Mouse (Mus musculus) heart, adult 2 months (tissue): Measurements from ENCODE around the gene Trex2.

Experiments
- CTCF ChIP-seq: fragments of 200-600 bp; IDR thresholded peaks from 2 replicates; pipeline ENCODE4 v1.8.1; 2022; ENCODE audit warnings: antibody characterized with exemption, mild to moderate bottlenecking, moderate library complexity
- EP300 ChIP-seq: fragments of 200-500 bp; IDR thresholded peaks from 2 replicates; pipeline ENCODE4 v1.6.1; 2011; ENCODE audit warnings: low read depth, low read length, control low read depth; ENCODE audit not compliant: insufficient read depth
- POLR2A ChIP-seq: fragments of 200-500 bp; IDR thresholded peaks from 2 replicates; pipeline ENCODE4 v1.6.1; 2011; ENCODE audit warnings: mild to moderate bottlenecking, low read depth, low read length, control low read depth; ENCODE audit not compliant: insufficient read depth

DNA sequence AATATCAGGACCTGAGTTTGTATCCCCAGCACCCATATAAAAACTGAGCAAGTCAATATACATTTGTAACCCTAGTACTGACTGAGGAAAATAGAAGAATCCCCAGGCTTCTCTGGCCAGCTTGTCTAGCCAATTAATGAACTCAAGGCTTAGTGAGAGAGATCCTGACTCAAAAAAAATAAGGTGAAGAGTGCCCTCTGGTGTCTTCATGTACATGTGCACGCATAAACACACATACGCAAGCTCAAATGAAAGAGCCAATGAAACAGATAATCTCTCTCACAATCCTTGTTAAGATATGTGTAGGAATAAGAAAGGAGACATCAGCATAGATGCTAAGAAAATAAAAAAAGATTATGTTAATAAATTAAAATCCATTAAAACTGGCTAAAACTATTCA is 5.1 kb downstream of the Trex2 start:
- peak; percentile 51 for TF ChIP-seq CTCF
- TF ChIP-seq POLR2A = no peak
- no peak for TF ChIP-seq EP300
